Mouse (Mus musculus) gastrocnemius, adult 8-10 months (tissue): ENCODE data around the gene Myom3. TPM values are rescaled to one million over a fixed set of nuclear protein-coding genes. Genes with fewer than 3 reads are reported as not detected.

Experiments
- DNase-seq, 2 experiments: peaks; one replicate each; pipeline ENCODE4 v3.0.0; 2022; ENCODE audit warnings: low spot score in 2 of 2
- total RNA-seq, 4 experiments: library from RNA; stranded (reverse); gene quantifications; 2 replicates each; pipeline ENCODE4 v1.2.4; 2022

Gene Myom3
- total RNA-seq, 4 experiments from 2014 or later: 40.8 to 54.5 (median 43.3) TPM

GRCm38 (mm10) chr4:135855080-135855479 lies 95.6 kb downstream of the Myom3 start:
- no peak for DNase-seq

GRCm38 (mm10) chr4:135855536-135856222 lies 96.2 kb downstream of the Myom3 start, which contains the start of gene Srsf10:
TSS of gene Srsf10 (plus strand) at chr4:135855747.
- peak; percentile 92 for DNase-seq

- peak; percentile 44 to 48 for DNase-seq
Measured at GRCm38 (mm10) chr4:135856223-135857091, 96.9 kb downstream of the Myom3 start.

GRCm38 (mm10) chr4:135857597-135858186 lies 98.2 kb downstream of the Myom3 start:
- DNase-seq: no peak

Other genes starting within 250 kb of the Myom3 start
- gene Grhl3, start 186.1 kb upstream of the Myom3 start, total RNA-seq: under 1 TPM in 2 of 4 experiments, not detected in 2; 0.15 to 0.16 TPM
- under 1 TPM; 0.13 to 0.38 (median 0.28) TPM for gene Ifnlr1, start 73.4 kb upstream of the Myom3 start, total RNA-seq
- not detected for gene Il22ra1, start 31.5 kb upstream of the Myom3 start, total RNA-seq
- gene Srsf10, start 96.0 kb downstream of the Myom3 start, total RNA-seq: 10 to 100 TPM; 14.3 to 27.1 (median 22.0) TPM
- gene Pnrc2, start 114.1 kb downstream of the Myom3 start, total RNA-seq: 10 to 100 TPM; 30.2 to 36.3 (median 32.7) TPM
- gene Cnr2, start 135.7 kb downstream of the Myom3 start, total RNA-seq: under 1 TPM in 3 of 4 experiments, not detected in 1; 0.05 to 0.11 (median 0.07) TPM
- gene Fuca1, start 161.0 kb downstream of the Myom3 start, total RNA-seq: 10 to 100 TPM; 14.8 to 28.3 (median 23.6) TPM
- gene Hmgcl, start 186.7 kb downstream of the Myom3 start, total RNA-seq: 10 to 100 TPM; 39.8 to 44.0 (median 42.0) TPM
- gene Gale, start 204.0 kb downstream of the Myom3 start, total RNA-seq: 1 to 10 TPM in 1 of 4 experiments, under 1 TPM in 2, not detected in 1; 0.40 to 1.3 (median 0.72) TPM
- gene Lypla2, start 212.9 kb downstream of the Myom3 start, total RNA-seq: 10 to 100 TPM; 27.0 to 33.7 (median 30.8) TPM
- gene Pithd1, start 227.5 kb downstream of the Myom3 start, total RNA-seq: 10 to 100 TPM; 26.9 to 31.9 (median 28.9) TPM